Mouse (Mus musculus): Measurements from ENCODE around the gene Kdm4d. TPM values are rescaled to one million over a fixed set of nuclear protein-coding genes. Genes with fewer than 3 reads are reported as not detected.

Gene Kdm4d
- 0.23 and 0.35 TPM in 2 replicates for polyA plus RNA-seq (2015; fragmentation: Nextera tagmentation; extraction: Ambion mirVana)

DNA sequence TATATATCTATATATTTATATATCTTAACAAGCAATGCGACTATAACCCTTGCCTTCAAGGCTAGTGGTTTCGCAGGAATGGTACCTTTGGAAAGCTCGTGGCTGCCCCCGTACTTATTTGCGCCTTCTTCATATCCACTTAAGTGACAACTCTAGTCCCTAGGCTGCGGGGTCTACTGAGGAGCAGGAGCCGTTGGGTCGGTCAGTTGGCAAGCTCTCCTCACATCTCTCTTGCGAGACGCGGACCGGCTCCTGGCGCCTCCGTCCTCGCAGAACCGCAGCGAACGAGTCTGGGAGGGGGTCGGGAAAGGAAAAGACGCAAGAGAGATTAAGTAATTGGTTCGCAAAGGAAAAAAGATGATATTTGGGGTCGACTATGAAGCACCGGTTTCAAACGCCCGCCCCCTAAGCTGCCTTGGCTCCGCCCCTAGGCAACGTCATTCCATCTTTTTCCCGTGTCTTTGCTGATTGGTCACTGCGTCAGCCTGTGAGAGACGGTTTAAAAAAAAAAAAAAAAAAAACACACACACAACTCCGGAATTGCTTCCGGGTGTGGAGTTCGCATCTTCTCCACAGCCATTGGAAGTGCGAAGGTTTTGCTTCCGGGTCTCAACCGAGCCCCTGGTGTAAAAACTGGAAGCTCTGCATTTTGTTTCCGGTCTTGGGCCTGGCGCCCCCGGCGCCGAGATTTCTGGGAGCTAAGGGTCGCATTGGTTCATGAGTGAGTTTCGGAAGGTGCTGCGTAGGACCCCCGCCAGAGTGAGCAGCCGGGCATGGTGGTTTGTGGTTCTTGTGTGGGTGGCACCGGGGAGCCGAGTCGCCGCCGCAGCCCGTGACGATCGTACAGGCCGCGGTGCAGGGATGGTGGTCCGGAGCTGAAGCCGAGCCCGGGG, at the start of gene Kdm4d, which contains the start of gene Cwc15:
Gene Kdm4d, minus strand, starts transcription at position 460 of the 893 bp plus-strand sequence.
Gene Cwc15, plus strand, starts transcription at position 595 of the 893 bp plus-strand sequence.
- Histone ChIP-seq H3K4me2 (replicated peaks) (peak within 1 kb of the TSS; percentile 62), H3K9ac (peak within 1 kb of the TSS; percentile 65), H3K9me3 (no peaks in the 10 kb centered on the region), H3K27ac (peak within 1 kb of the TSS; percentile 49; the same call in 1 of the 2 replicates), H3K4me1 (replicated peaks) (0 out of 2 replicates have a peak, but pooled peaks cover 2% of the 10 kb centered on the region), H3K36me3 (peaks cover 13% of the 10 kb centered on the region), H3K4me3 (replicated peaks) (peak within 1 kb of the TSS; percentile 57), H3K27me3 (replicated peaks) (no peaks in the 10 kb centered on the region)
- WGBS = under 1% methylated on average over 59 of the region's 59 CpGs
- peak; percentile 99 for ATAC-seq

GRCm38 (mm10) chr9:14548366-14548761, 48.1 kb upstream of the Kdm4d start:
- H3K27ac ChIP-seq = no peak overlapping the region
- no peak overlapping the region for H3K9ac ChIP-seq
- WGBS = 79% methylated on average over 11 of the region's 11 CpGs
- peaks cover 27% of the 10 kb centered on the region for H3K36me3 ChIP-seq
- H3K27me3 ChIP-seq (replicated peaks) = no peaks in the 10 kb centered on the region
- H3K9me3 ChIP-seq = no peaks in the 10 kb centered on the region
- ATAC-seq = no peak
- H3K4me1 ChIP-seq (replicated peaks) = 0 out of 2 replicates have a peak, but pooled peaks cover 3% of the 10 kb centered on the region
- no peak overlapping the region for H3K4me2 ChIP-seq (replicated peaks)
- no peak overlapping the region for H3K4me3 ChIP-seq (replicated peaks)

DNA sequence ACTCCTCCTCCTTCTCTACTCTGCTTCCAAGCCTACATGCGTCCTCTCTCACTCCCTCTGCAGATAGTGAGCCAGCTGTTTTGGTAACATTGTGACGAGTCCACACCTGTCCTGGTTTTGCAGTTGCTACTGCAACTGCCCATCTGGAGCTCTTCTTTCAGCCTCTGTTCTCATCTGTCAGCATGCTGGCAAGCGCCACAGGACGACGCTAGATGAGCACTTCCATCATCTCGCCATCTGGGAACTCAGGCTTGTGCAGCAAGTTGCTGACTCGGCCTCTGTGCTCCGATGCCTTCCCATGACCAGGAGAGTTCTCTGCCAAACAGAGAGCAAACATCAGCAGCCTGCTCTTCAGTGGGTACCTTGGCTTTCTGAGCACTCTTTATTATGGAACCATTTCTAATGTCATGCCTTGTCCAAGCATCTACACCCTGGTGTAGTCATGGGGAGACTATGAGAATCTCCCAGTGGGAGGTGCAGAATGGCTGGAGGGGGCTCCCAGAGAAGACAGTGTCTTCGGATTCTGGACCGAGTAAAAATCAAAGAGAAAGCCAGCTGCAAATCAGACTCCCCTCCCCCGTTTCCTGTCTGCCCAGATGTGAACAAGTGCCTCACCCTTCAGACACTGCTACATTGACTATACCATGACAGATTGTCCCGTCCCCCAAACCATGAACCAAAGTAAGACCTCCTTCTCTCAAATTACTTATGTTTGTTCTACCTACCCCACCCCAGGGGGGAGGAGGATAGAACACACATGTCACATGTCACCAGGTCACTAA, 47.5 kb upstream of the Kdm4d start:
- Histone ChIP-seq H3K9me3 (no peaks in the 10 kb centered on the region), H3K4me3 (replicated peaks) (no peak overlapping the region), H3K27me3 (replicated peaks) (no peaks in the 10 kb centered on the region), H3K36me3 (peaks cover 27% of the 10 kb centered on the region), H3K27ac (no peak overlapping the region), H3K4me1 (replicated peaks) (0 out of 2 replicates have a peak, but pooled peaks cover 3% of the 10 kb centered on the region), H3K9ac (no peak overlapping the region), H3K4me2 (replicated peaks) (no peak overlapping the region)
- no peak; the same call in 1 of the 2 replicates for ATAC-seq
- 64% methylated on average over 12 of the region's 12 CpGs for WGBS

DNA sequence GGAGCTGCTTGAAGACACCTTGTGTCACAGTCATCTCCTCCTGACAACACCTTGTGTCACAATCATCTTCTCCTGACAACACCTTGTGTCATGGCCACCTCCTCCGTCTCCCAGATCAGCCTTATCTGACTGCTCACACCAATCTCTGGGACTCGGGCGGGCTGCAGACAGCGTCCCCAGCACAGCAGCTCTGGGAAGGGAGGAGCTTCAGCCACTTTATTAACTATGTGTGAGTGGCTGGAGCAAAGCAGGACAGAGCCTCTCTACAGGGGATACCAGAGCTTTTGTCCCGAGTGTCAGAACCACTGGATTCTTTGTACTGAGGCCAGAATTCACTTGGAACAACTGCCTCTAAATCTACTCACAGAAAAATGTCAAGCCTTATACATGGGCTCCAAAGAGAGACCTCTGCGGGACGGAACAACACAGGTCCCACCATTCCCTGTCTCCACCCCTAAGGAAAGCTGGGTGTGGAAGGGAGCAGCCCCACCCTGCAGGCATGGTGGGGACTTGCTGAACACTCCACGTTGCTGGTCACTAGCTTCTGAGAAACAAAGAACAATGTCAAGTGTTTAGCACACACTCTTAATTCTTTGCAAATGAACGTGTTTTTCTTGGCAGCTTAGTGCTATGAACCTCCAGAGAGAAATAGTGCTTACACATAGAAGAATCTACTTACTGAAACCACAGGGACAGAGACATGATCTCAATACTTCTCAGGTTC, 43.9 kb upstream of the Kdm4d start:
- Histone ChIP-seq H3K4me2 (replicated peaks) (no peak overlapping the region), H3K4me1 (replicated peaks) (0 out of 2 replicates have a peak, but pooled peaks cover 3% of the 10 kb centered on the region), H3K36me3 (peaks cover 14% of the 10 kb centered on the region), H3K9ac (no peak overlapping the region), H3K27ac (no peak overlapping the region), H3K27me3 (replicated peaks) (no peaks in the 10 kb centered on the region), H3K9me3 (no peaks in the 10 kb centered on the region), H3K4me3 (replicated peaks) (no peak overlapping the region)
- WGBS = 71% methylated on average over 9 of the region's 9 CpGs
- no peak for ATAC-seq

DNA sequence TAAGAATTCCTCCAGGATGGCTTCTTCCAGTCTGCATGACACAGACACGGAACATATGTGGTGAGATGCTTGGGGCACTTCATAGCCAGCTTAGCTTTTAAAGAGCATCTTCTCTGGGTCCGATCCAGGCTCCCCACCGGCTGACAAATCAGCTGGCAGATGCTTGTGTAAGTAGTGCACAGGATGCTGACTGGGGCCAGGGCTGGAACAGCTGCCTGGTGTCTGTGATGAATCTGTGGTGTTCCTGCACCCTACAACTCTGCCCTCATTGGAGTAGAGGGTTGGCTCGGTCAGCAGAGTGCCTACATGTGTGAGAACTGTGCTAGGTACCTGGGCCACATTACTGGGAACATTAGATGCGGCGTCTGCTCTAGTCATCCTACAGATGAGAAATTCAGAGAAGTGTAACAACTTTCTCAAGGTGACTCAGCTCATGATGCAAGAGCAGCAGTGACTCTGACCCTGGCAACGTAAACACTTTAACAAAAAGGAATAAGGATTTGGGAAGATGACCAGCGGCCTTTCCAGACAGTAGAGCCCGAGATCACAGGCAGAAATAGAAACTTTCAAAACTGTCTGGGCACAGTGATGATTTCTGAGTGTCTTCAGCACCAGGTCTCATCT, 34.7 kb upstream of the Kdm4d start:
- Histone ChIP-seq H3K36me3 (no peaks in the 10 kb centered on the region), H3K27me3 (replicated peaks) (no peaks in the 10 kb centered on the region), H3K4me3 (replicated peaks) (no peak overlapping the region), H3K4me1 (replicated peaks) (no peaks in the 10 kb centered on the region), H3K9me3 (no peaks in the 10 kb centered on the region), H3K27ac (no peak overlapping the region), H3K4me2 (replicated peaks) (no peak overlapping the region), H3K9ac (no peak overlapping the region)
- WGBS = 75% methylated on average over 9 of the region's 9 CpGs
- ATAC-seq = no peak

DNA sequence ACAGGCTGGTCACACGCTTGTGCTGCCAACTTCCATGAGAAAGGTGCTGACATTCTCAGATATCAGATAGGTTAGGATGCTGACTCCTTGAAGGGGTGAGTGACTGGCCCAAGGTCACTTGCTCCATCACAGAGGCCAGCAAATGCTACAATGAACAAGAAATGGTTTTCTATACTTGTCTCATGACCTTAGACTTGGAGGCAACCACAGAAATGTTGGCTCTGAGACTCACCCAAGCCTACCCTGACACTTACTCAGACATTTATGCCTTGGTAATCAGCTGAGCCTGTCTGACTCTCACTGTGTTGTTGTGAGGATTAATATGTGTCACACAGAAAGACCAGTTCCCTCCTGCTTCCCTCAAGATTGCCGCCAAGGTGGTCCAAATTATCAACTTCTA, 33.4 kb upstream of the Kdm4d start:
- 93% methylated on average over 2 of the region's 2 CpGs for WGBS
- Histone ChIP-seq H3K36me3 (no peaks in the 10 kb centered on the region), H3K27ac (no peak overlapping the region), H3K9me3 (no peaks in the 10 kb centered on the region), H3K9ac (no peak overlapping the region), H3K4me2 (replicated peaks) (no peak overlapping the region), H3K27me3 (replicated peaks) (no peaks in the 10 kb centered on the region), H3K4me3 (replicated peaks) (no peak overlapping the region), H3K4me1 (replicated peaks) (no peaks in the 10 kb centered on the region)
- no peak for ATAC-seq

- H3K36me3 ChIP-seq = no peaks in the 10 kb centered on the region
- no peak overlapping the region for H3K9ac ChIP-seq
- H3K4me1 ChIP-seq (replicated peaks) = no peaks in the 10 kb centered on the region
- H3K27me3 ChIP-seq (replicated peaks) = no peaks in the 10 kb centered on the region
- no peak overlapping the region for H3K4me3 ChIP-seq (replicated peaks)
- ATAC-seq = no peak
- no peaks in the 10 kb centered on the region for H3K9me3 ChIP-seq
- no peak overlapping the region for H3K27ac ChIP-seq
- H3K4me2 ChIP-seq (replicated peaks) = no peak overlapping the region
- WGBS = 58% methylated on average over 3 of the region's 3 CpGs
These were observed 32.0 kb upstream of the Kdm4d start for GRCm38 (mm10) chr9:14532283-14532682.

GRCm38 (mm10) chr9:14530004-14530403, 29.7 kb upstream of the Kdm4d start:
- no peaks in the 10 kb centered on the region for H3K27me3 ChIP-seq (replicated peaks)
- WGBS = 36% methylated on average over 5 of the region's 5 CpGs
- no peaks in the 10 kb centered on the region for H3K36me3 ChIP-seq
- H3K4me3 ChIP-seq (replicated peaks) = no peak overlapping the region
- ATAC-seq = peak; percentile 81
- H3K4me2 ChIP-seq (replicated peaks) = no peak overlapping the region
- no peak overlapping the region for H3K9ac ChIP-seq
- H3K4me1 ChIP-seq (replicated peaks) = no peaks in the 10 kb centered on the region
- H3K9me3 ChIP-seq = no peaks in the 10 kb centered on the region
- H3K27ac ChIP-seq = no peak overlapping the region

DNA sequence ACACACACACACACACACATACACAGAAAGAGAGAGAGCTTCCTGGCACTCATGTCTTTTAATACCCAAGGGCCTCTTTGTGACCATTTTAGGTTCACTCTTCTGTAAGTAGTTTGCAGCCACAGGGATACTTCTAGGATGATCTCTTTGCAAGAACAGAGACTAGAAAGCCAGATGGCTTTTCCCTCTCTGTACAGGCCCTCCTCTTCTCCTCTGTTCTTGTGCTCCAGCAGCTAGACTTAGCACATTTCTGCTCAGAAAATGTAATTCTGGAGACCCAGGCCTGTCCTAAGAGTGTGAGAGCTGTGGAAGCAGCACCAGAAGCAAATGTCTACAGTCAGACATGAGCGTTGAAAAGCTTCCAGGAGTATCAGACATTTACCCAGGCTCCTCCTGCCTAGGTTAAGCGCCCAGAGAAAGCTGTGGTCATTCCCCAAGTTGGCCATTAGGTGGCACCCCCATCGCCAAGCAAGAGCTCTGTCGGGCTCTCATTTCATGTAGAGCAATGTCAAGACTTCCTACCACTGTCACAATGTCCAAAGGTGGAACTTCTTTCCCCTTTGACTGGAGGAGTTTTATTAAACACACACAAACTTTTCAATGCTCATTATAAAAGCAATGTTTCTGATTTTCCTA, 23.2 kb upstream of the Kdm4d start:
- Histone ChIP-seq H3K9me3 (no peaks in the 10 kb centered on the region), H3K4me3 (replicated peaks) (no peak overlapping the region)
- 6% methylated on average over 4 of the region's 4 CpGs for WGBS

DNA sequence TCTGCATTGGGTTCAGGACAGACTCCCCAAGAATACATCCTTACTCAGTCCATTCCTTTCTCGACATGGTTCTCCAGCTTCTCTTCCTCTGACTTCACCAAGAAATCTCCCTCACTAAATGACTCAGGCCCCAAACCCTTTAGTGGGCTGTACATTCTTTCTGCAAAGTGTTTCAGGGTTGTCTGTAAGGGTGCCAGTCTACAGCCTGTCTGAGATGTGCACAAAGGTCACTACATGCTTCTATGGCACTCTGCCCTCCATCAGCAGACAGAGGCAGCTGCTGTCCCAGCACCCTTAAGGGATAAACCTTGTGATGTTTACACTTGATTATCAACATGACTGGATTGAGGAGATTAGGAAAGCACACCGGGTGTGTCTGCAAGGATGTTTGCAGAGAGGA, 21.4 kb upstream of the Kdm4d start:
- H3K4me3 ChIP-seq (replicated peaks) = no peak overlapping the region
- no peak for ATAC-seq
- H3K9me3 ChIP-seq = no peaks in the 10 kb centered on the region
- no peaks in the 10 kb centered on the region for H3K36me3 ChIP-seq
- H3K9ac ChIP-seq = no peak overlapping the region
- peaks cover 5% of the 10 kb centered on the region; the same call in 1 of the 2 replicates for H3K4me1 ChIP-seq (replicated peaks)
- H3K4me2 ChIP-seq (replicated peaks) = no peak overlapping the region
- H3K27ac ChIP-seq = no peak overlapping the region
- 25% methylated on average over 2 of the region's 2 CpGs for WGBS
- no peaks in the 10 kb centered on the region for H3K27me3 ChIP-seq (replicated peaks)

More for the DNA sequence above, 23.2 kb upstream of the Kdm4d start:
- Histone ChIP-seq H3K9ac (no peak overlapping the region), H3K36me3 (no peaks in the 10 kb centered on the region), H3K27ac (no peak overlapping the region), H3K4me1 (replicated peaks) (peaks cover 5% of the 10 kb centered on the region; the same call in 1 of the 2 replicates), H3K27me3 (replicated peaks) (no peaks in the 10 kb centered on the region), H3K4me2 (replicated peaks) (no peak overlapping the region)
- ATAC-seq = peak; percentile 82

- H3K4me2 ChIP-seq (replicated peaks) = no peak overlapping the region
- no peak overlapping the region for H3K9ac ChIP-seq
- peaks cover 5% of the 10 kb centered on the region; the same call in 1 of the 2 replicates for H3K4me1 ChIP-seq (replicated peaks)
- no peak overlapping the region for H3K4me3 ChIP-seq (replicated peaks)
- no peak overlapping the region for H3K27ac ChIP-seq
- no peaks in the 10 kb centered on the region for H3K27me3 ChIP-seq (replicated peaks)
- H3K9me3 ChIP-seq = no peaks in the 10 kb centered on the region
- no peaks in the 10 kb centered on the region for H3K36me3 ChIP-seq
- ATAC-seq = no peak
- WGBS = 38% methylated on average over 3 of the region's 3 CpGs
These were observed 20.8 kb upstream of the Kdm4d start for GRCm38 (mm10) chr9:14520971-14521670.

Measured in intestine, embryonic 15.5 days (tissue).